In genomic region chr5:88593421-88594172, GRCm38 (mm10) we compare ENCODE assay signal across 12 mouse cellular contexts. TPM values are rescaled to one million over a fixed set of nuclear protein-coding genes. Genes with fewer than 3 reads are reported as not detected.
DNase-seq lines count a peak whose midpoint lies in the region; ATAC-seq and TF ChIP-seq lines count a peak whose summit lies in the region.
"Had no signal": no experiment of that assay in that cellular context is flagged by ENCODE, and none has a peak within 500 bp of the region (broad histone marks: within the 10 kb centered on the region; RNA-seq: fewer than 3 reads in every experiment).

No protein-coding gene starts in this region.

- no peak for TF ChIP-seq CTCF in intestine, postnatal 0 days (IDR thresholded peaks at IDR 0.05; ENCODE audit: low read depth)
- TF ChIP-seq CTCF in liver, postnatal 0 days (IDR thresholded peaks at IDR 0.05; ENCODE audit: low read depth) = no peak

- H3K4me1 ChIP-seq in brown adipose tissue, adult 24 weeks (ENCODE audit: control insufficient read depth, insufficient read depth, insufficient read length, low read length) = no peaks in the 10 kb centered on the region; the same call in 1 of the 2 replicates
- no peaks in the 10 kb centered on the region; the same call in 1 of the 2 replicates for H3K4me1 ChIP-seq in intestine, postnatal 0 days (replicated peaks; ENCODE audit: control insufficient read depth, insufficient read depth, low read length)
- peaks cover 13% of the 10 kb centered on the region for H3K4me1 ChIP-seq in liver, postnatal 0 days (ENCODE audit: insufficient read depth)
- H3K4me1 ChIP-seq: limb, embryonic 13.5 days had no signal

- WGBS in intestine, postnatal 0 days = 42% methylated on average over 13 of the region's 13 CpGs
- 53% methylated on average over 13 of the region's 13 CpGs for WGBS in liver, postnatal 0 days (ENCODE audit: insufficient replicate concordance)

- H3K4me3 ChIP-seq in brown adipose tissue, adult 24 weeks (ENCODE audit: insufficient read depth, low read depth, low read length) = no peak overlapping the region
- H3K4me3 ChIP-seq in intestine, postnatal 0 days (ENCODE audit: low read depth, low read length) = peak overlapping the region; percentile 38
- peak overlapping the region; percentile 34 for H3K4me3 ChIP-seq in liver, postnatal 0 days (ENCODE audit: low read depth, low read length)
- H3K4me3 ChIP-seq: hindbrain, embryonic 15.5 days; limb, embryonic 13.5 days; midbrain, embryonic 13.5 days had no signal

- H3K9me3 ChIP-seq in intestine, postnatal 0 days (ENCODE audit: control insufficient read depth) = no peaks in the 10 kb centered on the region
- H3K9me3 ChIP-seq in liver, postnatal 0 days (ENCODE audit: low read length) = no peaks in the 10 kb centered on the region
- H3K9me3 ChIP-seq: hindbrain, embryonic 15.5 days; limb, embryonic 13.5 days; midbrain, embryonic 13.5 days had no signal

- H3K9ac ChIP-seq in intestine, postnatal 0 days (ENCODE audit: low read depth, low read length) = 0 out of 2 replicates have a peak overlapping the region, but pooled peaks have one; percentile 37
- peak overlapping the region; percentile 33; the same call in 1 of the 2 replicates for H3K9ac ChIP-seq in liver, postnatal 0 days (replicated peaks)
- H3K9ac ChIP-seq: hindbrain, embryonic 15.5 days; limb, embryonic 13.5 days; midbrain, embryonic 13.5 days had no signal

- peak; percentile 96 for ATAC-seq in intestine, postnatal 0 days
- ATAC-seq in liver, postnatal 0 days = peak; percentile 90
- ATAC-seq: midbrain, embryonic 13.5 days had no signal

- peak overlapping the region; percentile 60 for H3K4me2 ChIP-seq in intestine, postnatal 0 days (replicated peaks; ENCODE audit: low read depth)
- H3K4me2 ChIP-seq in liver, postnatal 0 days (ENCODE audit: low read depth, low read length) = peak overlapping the region; percentile 51
- H3K4me2 ChIP-seq: hindbrain, embryonic 15.5 days; limb, embryonic 13.5 days; midbrain, embryonic 13.5 days had no signal

- H3K36me3 ChIP-seq in intestine, postnatal 0 days (ENCODE audit: control insufficient read depth, insufficient read depth) = peaks cover 4% of the 10 kb centered on the region; the same call in 1 of the 2 replicates
- no peaks in the 10 kb centered on the region for H3K36me3 ChIP-seq in liver, postnatal 0 days (replicated peaks; ENCODE audit: insufficient read depth, low read length)
- H3K36me3 ChIP-seq: limb, embryonic 13.5 days had no signal

- peak; percentile 65 for TF ChIP-seq EP300 in liver, postnatal 0 days (IDR thresholded peaks at IDR 0.05; ENCODE audit: low read depth)

- peak; percentile 77 to 88 for DNase-seq in kidney, postnatal 36 days
- peak; percentile 61 for DNase-seq in liver, postnatal 0 days
- DNase-seq in cerebellum, adult 11 months = no peak
- DNase-seq in spleen, postnatal 10 days (ENCODE audit: low spot score in 2 of 2) = no peak
- DNase-seq in cerebellum, adult 18-20 months = no peak
- DNase-seq: lung, postnatal 36 days; thymus, adult 2 months had no signal

- H3K27me3 ChIP-seq in intestine, postnatal 0 days (replicated peaks; ENCODE audit: control insufficient read depth, insufficient read depth, low read length) = no peaks in the 10 kb centered on the region
- H3K27me3 ChIP-seq in liver, postnatal 0 days (ENCODE audit: insufficient read depth, low read length) = no peaks in the 10 kb centered on the region
- H3K27me3 ChIP-seq: hindbrain, embryonic 15.5 days; limb, embryonic 13.5 days; midbrain, embryonic 13.5 days had no signal

- H3K27ac ChIP-seq in brown adipose tissue, adult 24 weeks (replicated peaks; ENCODE audit: low read depth, low read length) = 0 out of 2 replicates have a peak overlapping the region, but pooled peaks have one; percentile 4
- peak overlapping the region; percentile 90 for H3K27ac ChIP-seq in intestine, postnatal 0 days (ENCODE audit: low read depth, low read length)
- peak overlapping the region; percentile 90 for H3K27ac ChIP-seq in liver, postnatal 0 days (ENCODE audit: low read depth)
- H3K27ac ChIP-seq: hindbrain, embryonic 15.5 days; limb, embryonic 13.5 days; midbrain, embryonic 13.5 days had no signal

RNA-seq across cellular contexts. Expression of gene Rufy3, which starts 28.8 kb away (rescaled TPM):
- 5.1 and 5.3 TPM in 2 replicates for polyA plus RNA-seq in brown adipose tissue, adult 24 weeks (2012; ENCODE audit: insufficient read depth, insufficient read length, missing spikeins)
- 10.8 and 12.4 TPM in 2 replicates for polyA plus RNA-seq in intestine, postnatal 0 days (2015; fragmentation: Nextera tagmentation; extraction: Ambion mirVana)
- 6.8 and 7.0 TPM in 2 replicates for polyA plus RNA-seq in liver, postnatal 0 days (2015; fragmentation: Nextera tagmentation; extraction: Ambion mirVana)

RNA-seq across cellular contexts. Expression of gene Utp3, which starts 39.3 kb away (rescaled TPM):
- 20.9 and 26.2 TPM in 2 replicates for polyA plus RNA-seq in brown adipose tissue, adult 24 weeks (2012; ENCODE audit: insufficient read depth, insufficient read length, missing spikeins)
- 27.8 and 31.1 TPM in 2 replicates for polyA plus RNA-seq in intestine, postnatal 0 days (2015; fragmentation: Nextera tagmentation; extraction: Ambion mirVana)
- polyA plus RNA-seq in liver, postnatal 0 days (2015; fragmentation: Nextera tagmentation; extraction: Ambion mirVana) = 27.2 and 27.6 TPM in 2 replicates

Comparison
In these comparisons a context has a peak if more than half of its experiments do, and no peak if none do; other contexts are left out.
1. H3K27ac ChIP-seq: peak in every context shown above with its lines; median percentile 90 in intestine, postnatal 0 days; 90 in liver, postnatal 0 days; 4 in brown adipose tissue, adult 24 weeks.
2. DNase-seq: peak in kidney, postnatal 36 days (2 of 2) and liver, postnatal 0 days (single experiment); none in cerebellum, adult 11 months (single experiment), spleen, postnatal 10 days (0 of 2) and cerebellum, adult 18-20 months (0 of 2).